Mouse (Mus musculus) retina, postnatal 7 days (tissue): ENCODE data around the gene Hunk.

ENCODE experiments used
- DNase-seq: peaks from one replicate; pipeline ENCODE4 v3.0.0-alpha.2; 2012; ENCODE audit warnings: low read depth, low spot score

The Hunk gene

GRCm38 (mm10) chr16:90505252-90505651, 119.4 kb downstream of the Hunk start:
- no peak for DNase-seq

DNA sequence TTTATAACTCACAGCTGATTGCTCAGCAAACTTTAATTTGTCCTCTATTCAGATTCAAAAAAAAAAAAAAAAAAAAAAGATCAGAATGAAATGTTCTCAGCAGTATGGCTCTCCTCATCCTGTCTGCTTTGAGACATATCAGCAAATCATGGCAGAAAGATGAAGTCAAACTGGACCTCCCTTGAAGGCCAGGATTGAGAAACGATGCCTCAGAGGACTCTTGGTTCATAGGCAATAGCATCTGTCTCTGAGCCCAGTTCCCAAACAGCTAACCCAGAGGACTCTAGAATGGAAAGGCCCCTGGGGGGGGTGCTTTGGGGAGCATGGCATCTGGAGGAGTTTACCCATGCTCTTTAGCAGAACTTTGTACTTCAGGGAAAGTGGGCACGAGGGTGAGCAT, 119.9 kb downstream of the Hunk start:
- no peak for DNase-seq

DNA sequence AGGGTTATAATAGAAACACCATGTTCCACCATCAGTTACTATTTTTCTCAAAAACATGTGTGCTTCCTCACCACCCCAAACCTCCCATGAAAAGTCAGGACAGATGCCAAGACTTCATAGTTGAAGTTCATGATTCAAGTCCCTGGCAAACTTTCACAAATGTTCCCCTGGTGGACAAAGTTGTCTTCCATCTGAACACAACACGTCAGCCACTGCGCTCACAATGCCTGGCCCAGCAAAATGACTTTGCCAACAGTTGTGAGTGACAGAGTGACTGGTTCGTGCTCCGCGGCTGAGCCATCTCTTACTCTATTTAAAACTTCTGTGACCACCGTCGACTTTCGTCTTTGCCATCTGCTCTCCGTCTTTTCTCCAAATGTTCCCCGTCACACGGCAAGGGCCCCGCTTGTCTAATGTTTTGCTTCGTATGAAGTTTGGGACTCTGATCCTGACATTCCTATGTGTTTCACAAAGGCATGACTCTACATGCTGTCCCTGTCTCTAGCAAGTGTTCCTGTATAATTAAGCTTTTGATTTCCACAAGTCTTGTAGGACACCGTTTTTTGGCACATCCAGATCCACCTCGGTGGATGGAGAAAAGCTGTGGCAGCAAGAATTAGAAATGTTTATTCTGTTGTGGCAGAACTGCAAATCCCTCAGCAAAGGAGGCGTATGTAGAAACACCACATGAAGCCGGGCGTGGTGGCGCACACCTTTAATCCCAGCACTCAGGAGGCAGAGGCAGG, 125.9 kb downstream of the Hunk start:
- no peak for DNase-seq

DNA sequence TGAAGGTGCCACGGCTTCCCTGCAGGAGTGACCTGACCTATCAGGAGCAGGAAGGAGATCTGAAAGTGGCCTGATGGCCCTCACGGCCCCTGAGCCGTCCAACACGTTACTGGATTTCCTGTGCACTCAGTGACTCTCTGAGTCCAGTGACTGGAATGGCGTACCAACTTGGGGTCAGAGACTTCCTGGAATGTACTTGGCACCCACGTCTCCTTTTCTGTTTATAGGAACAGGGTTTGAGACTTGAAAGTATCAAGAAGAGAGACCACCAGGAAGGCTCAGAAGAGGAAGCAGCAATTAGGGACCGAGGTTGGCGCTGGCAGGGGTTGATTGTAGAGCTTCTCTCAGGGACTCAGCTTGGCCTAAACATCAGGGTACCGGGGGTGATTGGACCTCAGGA, 131.2 kb downstream of the Hunk start:
- no peak for DNase-seq

DNA sequence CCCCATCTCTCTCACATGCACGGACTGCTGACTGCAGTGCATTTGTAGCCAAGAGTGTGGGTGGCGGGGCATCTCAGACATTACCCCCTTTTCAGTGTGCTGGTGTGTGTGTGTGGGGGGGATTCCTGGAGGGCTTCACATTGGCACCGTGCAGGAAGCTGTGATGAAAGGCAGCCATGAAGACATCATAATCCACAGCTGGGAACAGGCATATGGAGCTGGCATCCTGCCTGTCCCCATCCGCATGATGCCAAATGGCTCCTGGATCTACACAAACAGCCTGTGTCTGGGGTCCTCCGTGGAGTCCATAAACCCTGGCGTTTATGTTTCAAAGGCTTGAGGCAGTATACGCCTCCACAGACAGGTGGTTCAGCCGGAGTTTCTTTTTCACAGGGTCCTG, 132.4 kb downstream of the Hunk start:
- DNase-seq, result no peak

GRCm38 (mm10) chr16:90518732-90519295, 133.0 kb downstream of the Hunk start:
- DNase-seq, result no peak

DNA sequence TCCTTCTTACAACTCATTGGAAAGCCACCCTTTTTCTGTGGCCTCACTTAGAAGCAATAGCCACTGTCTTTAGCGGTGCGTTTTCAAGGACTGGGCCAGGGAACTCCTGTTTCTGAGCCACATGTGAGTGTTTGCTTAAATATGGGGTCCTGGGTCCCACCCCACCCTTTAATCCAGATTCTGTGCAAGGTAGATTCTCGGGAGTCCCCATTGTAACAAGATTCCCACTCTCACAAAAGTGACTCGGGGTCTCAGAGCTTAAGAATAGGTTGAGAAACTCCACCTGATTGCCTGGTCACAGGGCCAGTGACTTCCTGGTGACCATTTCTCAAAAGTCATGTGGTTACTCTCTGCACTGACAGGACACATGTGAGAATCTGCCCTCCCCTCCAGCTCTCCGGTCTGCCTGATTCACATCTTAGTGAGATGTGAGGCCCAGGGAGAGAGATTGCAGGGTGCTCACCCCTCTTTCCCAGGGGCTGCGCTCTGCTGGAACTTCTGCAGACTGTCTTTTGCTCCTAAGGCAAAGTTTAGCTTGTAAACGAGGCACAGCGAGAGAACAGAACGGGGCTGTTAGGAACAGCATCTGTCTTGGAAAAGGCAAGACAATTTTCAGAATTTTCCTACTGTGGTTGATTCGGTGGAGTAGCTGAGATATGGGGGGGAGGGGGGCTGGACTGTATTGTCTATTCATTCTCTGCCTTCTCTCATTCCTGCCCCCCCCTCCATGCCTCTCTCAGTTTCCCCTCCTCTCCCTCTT, 135.6 kb downstream of the Hunk start:
- no peak for DNase-seq

DNA sequence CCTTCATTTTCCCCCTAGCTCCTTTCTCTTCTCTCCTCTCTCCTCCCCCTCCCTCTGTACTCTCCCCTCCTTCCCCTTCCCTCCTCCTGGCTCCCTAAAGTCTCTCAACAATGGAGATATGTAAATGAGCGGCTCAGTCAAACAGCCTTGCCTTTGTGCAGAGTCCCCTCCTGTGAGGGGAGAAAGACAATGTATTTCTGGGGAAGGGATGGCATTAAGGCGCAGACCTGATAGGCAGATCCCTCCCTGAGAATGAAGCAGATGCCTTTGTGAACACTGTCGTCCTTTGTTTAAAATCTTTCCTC, 136.1 kb downstream of the Hunk start:
- DNase-seq, result no peak

DNA sequence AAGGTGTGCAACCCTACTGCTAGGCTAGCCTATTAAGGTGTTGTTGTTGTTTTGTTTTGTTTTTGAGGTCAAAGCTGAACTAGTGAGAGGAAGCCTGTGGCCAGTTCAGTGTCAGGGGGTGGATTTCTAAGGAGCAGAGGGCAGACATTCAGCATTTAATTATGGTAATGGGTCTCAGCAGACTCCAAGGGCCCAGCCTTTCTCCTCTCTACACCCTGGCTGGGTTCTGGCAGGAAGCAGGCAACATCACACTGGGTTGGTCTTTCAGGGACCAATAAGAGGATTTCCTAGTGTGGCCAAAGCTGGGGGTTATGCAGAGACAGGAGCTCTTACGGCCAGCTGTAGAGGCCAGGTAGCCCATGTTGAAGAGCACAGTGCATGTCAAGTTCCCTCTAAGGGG, 136.8 kb downstream of the Hunk start:
- DNase-seq, result no peak

GRCm38 (mm10) chr16:90523373-90523772, 137.6 kb downstream of the Hunk start:
- DNase-seq, result no peak

DNA sequence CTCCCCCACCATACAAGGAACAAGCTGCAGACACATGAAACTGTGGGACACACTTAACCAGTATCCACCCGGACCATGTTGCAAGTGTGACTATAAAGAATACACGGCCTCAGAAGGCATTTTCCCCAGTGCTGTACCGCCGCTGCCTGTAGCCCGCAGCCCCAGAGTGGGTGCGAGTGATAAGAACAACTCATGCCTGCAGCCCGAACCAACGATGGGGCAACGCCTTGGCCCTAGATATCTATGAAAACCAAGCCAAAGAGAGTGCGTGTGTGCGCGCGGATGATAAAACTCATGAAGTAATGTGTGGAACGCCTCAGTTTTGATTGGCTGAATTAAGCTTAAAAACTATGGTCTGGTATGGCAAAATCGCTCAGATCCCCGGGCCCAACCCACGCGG, 138.1 kb downstream of the Hunk start:
- no peak for DNase-seq

DNA sequence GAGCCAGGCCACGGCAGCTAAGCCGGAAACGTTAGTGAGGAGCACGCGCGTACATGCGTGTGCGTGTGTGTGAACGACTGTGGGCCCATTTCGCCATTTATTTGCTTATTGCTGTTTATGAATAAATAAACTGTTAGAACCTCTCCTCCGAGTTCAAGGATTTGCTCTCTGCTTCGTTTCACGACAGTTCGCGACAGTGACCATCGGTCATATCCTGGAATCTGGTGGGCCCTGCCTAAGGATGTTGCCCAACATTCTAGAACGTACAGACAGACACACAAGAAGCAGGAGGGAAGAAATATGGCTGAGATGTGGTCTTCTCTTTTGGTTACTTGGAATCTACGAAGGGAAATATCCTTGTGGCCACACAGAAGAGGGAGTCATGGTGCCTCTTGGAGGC, 138.6 kb downstream of the Hunk start:
- no peak for DNase-seq

DNA sequence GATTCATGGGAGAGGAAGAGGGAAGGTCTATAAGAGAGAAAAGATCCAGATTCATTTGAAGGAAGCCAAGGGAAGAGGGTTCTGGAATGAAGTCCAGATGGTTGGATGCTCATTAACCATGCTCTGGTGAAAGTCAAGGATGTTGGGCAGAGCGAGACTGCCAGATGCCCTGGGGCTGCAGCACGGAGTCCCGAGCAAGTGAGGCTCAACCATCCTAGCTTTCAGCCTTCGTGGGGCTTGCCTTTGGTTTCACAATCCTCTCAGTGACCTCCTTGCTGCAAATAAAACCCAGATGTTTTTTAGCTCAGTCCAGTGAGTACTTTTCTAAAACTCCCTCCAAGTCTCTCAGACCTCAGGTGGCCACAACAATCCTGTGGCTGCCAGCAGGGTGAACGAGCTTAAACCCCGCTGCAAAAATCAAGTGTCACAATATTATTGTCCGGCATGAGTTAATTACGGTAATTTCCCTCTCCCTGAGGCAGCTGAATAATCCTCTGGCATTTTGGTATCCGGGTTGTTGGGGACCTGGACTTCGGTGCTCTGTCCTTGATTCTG, 147.4 kb downstream of the Hunk start:
- no peak for DNase-seq

DNA sequence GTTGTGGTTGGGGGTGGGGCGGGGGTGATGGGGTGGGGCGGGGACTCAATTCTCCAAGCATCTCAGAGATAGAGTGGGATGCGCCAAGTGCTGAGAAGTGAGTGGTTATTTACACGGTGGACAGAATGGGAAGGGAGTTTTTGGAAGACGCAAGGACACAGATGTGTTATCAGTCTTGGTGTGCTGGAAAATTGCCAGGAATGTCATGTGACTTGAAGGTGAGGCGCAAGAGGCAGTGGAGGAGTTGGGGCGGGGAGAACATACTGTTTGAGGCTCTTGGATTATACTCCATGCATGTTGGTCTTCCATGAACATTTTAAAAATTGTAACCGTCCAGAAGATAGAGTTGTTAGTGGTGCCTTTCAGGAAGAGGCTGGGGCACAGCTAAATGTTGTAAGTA, 148.8 kb downstream of the Hunk start:
- DNase-seq, result no peak

DNA sequence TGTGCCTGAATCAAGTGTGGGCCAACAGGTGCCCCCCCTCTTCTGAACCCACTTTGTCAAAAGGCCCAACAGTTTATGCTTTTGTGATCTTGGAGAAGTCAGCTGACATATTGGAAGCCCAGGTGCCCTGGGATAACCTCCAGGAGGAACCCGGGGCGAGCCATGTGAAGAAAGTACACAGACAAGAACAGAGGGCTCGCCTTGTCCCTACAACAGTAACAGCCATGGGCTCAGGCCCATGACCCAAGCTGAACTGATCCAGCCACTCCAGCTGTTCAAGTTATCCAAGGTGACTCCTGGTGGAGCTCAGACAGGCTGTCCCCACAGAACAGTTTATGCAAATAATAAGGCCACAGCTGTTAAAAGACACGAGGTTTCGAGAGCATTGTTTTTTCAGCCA, 153.1 kb downstream of the Hunk start:
- no peak for DNase-seq

GRCm38 (mm10) chr16:90541191-90541590, 155.4 kb downstream of the Hunk start:
- DNase-seq, result no peak

GRCm38 (mm10) chr16:90542383-90542782, 156.6 kb downstream of the Hunk start:
- no peak for DNase-seq

DNA sequence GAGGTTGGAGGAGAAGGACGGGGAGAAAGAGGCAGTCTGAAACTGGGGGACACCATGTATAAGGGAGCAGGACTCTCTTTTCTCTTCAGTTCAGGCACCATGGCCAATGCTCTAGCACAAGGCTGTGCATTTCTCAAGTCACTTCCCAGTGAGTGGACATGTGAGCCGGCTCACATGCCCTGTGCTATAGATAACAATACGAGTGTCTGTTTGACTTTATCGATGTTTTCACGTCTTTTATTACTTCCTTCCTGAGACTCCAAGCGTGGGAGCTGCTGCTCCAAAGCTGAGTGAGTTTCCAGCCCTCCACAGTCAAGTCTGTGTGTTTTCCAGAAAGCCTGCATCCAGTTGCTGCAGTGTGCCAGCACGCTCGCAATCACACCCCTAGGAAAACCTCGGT, 158.4 kb downstream of the Hunk start:
- DNase-seq, result no peak

DNA sequence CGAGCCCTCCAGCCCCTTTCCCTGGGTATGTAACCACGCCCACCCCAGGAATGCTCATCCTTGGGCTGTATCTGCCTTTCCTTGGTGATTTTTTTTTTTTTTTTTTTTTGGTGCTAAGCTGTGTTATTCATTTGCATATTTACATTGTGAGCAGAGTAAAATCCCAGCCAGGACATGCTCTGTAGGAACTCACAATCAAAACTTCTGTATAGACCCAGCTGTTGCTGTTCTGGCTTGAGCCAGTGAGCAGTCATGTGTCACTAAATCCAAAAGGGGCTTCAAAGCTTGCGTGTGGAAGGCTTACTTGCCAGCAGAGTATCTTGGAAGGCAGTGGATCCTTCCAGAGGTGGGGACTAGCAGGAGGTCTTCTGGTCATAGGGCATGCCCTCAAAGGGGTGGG, 159.7 kb downstream of the Hunk start:
- DNase-seq, result no peak

- DNase-seq, result no peak
Measured at GRCm38 (mm10) chr16:90546591-90546990, 160.8 kb downstream of the Hunk start.

DNA sequence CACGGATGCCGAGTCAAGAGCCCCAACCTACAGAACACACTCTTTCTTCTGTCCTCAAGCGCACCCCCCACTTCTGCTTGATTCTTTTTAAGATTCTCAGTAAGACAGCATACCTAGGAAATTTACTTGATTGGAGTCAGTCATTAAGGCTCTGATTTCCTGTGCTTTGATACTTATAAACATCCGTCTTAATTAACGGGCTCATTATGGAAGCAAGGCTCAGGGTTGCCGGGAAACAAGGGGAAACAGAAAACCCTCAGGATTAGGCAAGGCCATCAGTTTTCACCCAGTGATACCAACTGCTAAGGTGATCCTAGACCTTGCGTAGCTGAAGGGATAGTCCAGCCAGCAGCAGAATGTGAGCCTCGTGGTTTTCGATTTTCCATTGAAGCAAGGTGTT, 162.2 kb downstream of the Hunk start:
- DNase-seq, result no peak
